Mouse (Mus musculus) forebrain, embryonic 16.5 days (tissue): ENCODE results near the gene Kcnk7. TPM values are rescaled to one million over a fixed set of nuclear protein-coding genes. Genes with fewer than 3 reads are reported as not detected.

ENCODE experiments used
- ATAC-seq: fragments of 200-750 bp; cut with Nextera tagmentation; 2 replicates; pipeline ENCODE4 v1.8.0; 2017; ENCODE audit warnings: mild to moderate bottlenecking, moderate library complexity
- H3K27ac ChIP-seq: fragments of 300-500 bp; sonication (generic); 2 replicates; pipeline ENCODE4 v1.5.1; 2014; ENCODE audit warnings: low read length, control low read depth
- H3K27me3 ChIP-seq: fragments of 300-500 bp; sonication (generic); replicated peaks from 2 replicates; pipeline ENCODE4 v1.6.1; 2014; ENCODE audit warnings: low read length; ENCODE audit not compliant: control insufficient read depth, insufficient read depth
- H3K36me3 ChIP-seq: fragments of 300-500 bp; sonication (generic); 2 replicates; pipeline ENCODE4 v1.6.1; 2014; ENCODE audit not compliant: control insufficient read depth, insufficient read depth
- H3K4me1 ChIP-seq: fragments of 300-500 bp; sonication (generic); replicated peaks from 2 replicates; pipeline ENCODE4 v1.6.1; 2014; ENCODE audit warnings: low read length; ENCODE audit not compliant: control insufficient read depth, insufficient read depth
- H3K4me2 ChIP-seq: fragments of 300-500 bp; sonication (generic); 2 replicates; pipeline ENCODE4 v1.6.1; 2014; ENCODE audit warnings: mild to moderate bottlenecking, low read length, control low read depth
- H3K4me3 ChIP-seq: fragments of 300-500 bp; sonication (generic); replicated peaks from 2 replicates; pipeline ENCODE4 v1.5.1; 2014; ENCODE audit warnings: mild to moderate bottlenecking, low read length, control low read depth
- H3K9ac ChIP-seq: fragments of 300-500 bp; sonication (generic); replicated peaks from 2 replicates; pipeline ENCODE4 v1.6.1; 2014; ENCODE audit warnings: low read depth, low read length, control low read depth
- H3K9me3 ChIP-seq: fragments of 300-500 bp; sonication (generic); 2 replicates; pipeline ENCODE4 v1.6.1; 2016; ENCODE audit warnings: low read length; ENCODE audit not compliant: control insufficient read depth
- WGBS: fragments of 180-500 bp; shearing (Covaris S2); extraction: QIAGEN DNeasy Blood & Tissue Kit; methylation state at CpG from one replicate; pipeline ENCODE4 v1.1.7; 2014; 5-methylcytosine and 5-hydroxymethylcytosine counted together
- polyA plus RNA-seq: library from polyadenylated mRNA; unstranded; fragments of >200 nt; fragmentation: Nextera tagmentation; extraction: Ambion mirVana; gene quantifications from 2 replicates; pipeline ENCODE4 v1.2.1, GENCODE M21; 2015

Gene Kcnk7
- polyA plus RNA-seq, 1 experiment from 2014 or later: 0.48 TPM

DNA sequence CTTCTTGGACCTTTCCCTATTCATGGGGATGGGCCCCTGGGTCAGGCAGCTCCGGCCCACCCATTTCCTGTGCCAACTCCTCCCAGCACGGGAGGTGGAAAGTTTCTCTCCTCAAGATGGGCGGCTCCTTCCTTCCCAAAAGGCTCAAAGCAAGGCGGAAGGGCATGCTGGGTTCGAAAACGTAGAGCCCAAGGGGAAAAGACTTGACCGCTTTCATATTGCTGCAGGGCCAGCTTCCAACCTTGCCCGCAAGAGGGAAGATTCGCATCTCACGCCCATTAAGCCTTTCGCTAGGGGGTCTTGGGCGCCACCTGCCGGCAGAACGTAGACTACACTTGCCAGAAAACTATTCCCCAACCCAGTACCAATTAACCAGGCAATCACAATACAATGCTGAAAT, 23.5 kb downstream of the Kcnk7 start:
- Histone ChIP-seq H3K4me3 (peak overlapping the region; percentile 86), H3K4me2 (peak overlapping the region; percentile 100), H3K9me3 (no peaks in the 10 kb centered on the region), H3K4me1 (peaks cover 60% of the 10 kb centered on the region), H3K36me3 (no peaks in the 10 kb centered on the region; the same call in none of the 2 replicates), H3K27me3 (no peaks in the 10 kb centered on the region), H3K9ac (peak overlapping the region; percentile 99), H3K27ac (peak overlapping the region; percentile 91; the same call in 1 of the 2 replicates)
- WGBS: 4% methylated on average over 14 of the region's 14 CpGs
- ATAC-seq: no peak

DNA sequence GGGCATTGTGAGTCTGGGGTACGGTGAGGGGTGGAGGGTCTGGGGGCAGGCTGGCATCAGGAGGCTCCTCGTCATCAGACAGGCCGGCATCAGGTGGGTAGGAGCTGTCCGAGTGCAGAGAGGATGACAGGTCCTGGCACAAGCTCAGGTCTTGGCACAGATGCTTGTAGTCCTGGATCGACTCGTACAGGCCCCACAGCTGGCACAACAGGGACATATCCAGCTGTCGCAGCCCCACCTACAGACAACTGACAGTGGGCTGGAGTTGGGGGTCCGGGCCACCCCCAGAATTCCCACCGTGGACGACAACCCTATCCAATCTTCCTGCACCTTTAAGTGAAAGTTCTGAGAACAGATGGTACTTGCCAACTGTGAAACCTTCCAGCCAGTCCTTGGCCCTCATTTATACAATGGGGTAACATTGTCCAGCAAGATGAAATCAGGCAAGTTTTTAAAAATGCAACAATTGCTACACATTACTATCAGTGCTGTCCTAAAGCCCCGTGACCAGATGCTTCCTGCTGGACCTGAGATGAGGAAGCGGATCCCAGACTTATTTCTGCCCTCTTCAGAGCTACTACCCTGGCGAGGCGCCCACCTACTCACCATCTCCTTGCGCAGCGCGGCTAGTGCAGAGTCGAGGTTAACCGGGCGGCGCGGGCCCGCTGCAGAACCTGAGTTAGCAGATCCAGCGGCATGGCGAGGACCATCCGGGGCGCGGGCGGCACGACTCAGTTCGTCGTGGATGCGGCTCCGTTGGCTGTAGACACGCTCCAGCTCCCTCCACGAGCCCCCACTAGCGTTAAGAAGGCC, 24.7 kb downstream of the Kcnk7 start:
- H3K36me3 ChIP-seq: no peaks in the 10 kb centered on the region; the same call in 1 of the 2 replicates
- H3K27ac ChIP-seq: peak overlapping the region; percentile 91
- peak overlapping the region; percentile 86 for H3K4me3 ChIP-seq
- H3K27me3 ChIP-seq: no peaks in the 10 kb centered on the region
- ATAC-seq: peak; percentile 34
- H3K4me2 ChIP-seq: peak overlapping the region; percentile 100
- peaks cover 60% of the 10 kb centered on the region for H3K4me1 ChIP-seq
- 5% methylated on average over 37 of the region's 37 CpGs for WGBS
- no peaks in the 10 kb centered on the region for H3K9me3 ChIP-seq
- H3K9ac ChIP-seq: peak overlapping the region; percentile 99

DNA sequence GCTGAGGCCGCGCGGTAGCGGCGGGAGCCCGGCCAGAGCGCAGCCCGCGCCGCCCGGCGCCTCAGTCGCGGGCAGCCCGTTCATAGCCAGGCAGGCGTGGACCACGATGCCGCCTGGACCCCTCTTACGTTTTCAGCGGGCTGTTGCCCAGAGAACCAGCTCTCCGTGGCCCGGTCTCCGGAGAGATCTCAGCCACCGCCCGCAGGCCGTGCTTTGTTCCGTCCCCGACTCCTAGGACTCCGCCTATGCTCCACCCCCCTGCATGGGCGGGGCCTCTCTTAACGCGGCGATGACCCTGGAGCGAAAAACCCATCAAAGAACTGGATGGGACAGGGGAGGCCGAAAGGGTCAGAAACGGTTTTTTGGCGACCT, 25.3 kb downstream of the Kcnk7 start, which contains the start of gene Fam89b:
Gene Fam89b (minus strand): TSS at position 210 of the 372 bp plus-strand sequence.
- no peaks in the 10 kb centered on the region; the same call in 1 of the 2 replicates for H3K36me3 ChIP-seq
- 0% methylated on average over 37 of the region's 37 CpGs for WGBS
- no peaks in the 10 kb centered on the region for H3K9me3 ChIP-seq
- no peaks in the 10 kb centered on the region for H3K27me3 ChIP-seq
- H3K9ac ChIP-seq: peak within 1 kb of the TSS; percentile 99
- H3K4me1 ChIP-seq: peaks cover 60% of the 10 kb centered on the region
- H3K27ac ChIP-seq: peak within 1 kb of the TSS; percentile 91
- H3K4me3 ChIP-seq: peak within 1 kb of the TSS; percentile 86
- H3K4me2 ChIP-seq: peak within 1 kb of the TSS; percentile 100
- ATAC-seq: peak; percentile 88

DNA sequence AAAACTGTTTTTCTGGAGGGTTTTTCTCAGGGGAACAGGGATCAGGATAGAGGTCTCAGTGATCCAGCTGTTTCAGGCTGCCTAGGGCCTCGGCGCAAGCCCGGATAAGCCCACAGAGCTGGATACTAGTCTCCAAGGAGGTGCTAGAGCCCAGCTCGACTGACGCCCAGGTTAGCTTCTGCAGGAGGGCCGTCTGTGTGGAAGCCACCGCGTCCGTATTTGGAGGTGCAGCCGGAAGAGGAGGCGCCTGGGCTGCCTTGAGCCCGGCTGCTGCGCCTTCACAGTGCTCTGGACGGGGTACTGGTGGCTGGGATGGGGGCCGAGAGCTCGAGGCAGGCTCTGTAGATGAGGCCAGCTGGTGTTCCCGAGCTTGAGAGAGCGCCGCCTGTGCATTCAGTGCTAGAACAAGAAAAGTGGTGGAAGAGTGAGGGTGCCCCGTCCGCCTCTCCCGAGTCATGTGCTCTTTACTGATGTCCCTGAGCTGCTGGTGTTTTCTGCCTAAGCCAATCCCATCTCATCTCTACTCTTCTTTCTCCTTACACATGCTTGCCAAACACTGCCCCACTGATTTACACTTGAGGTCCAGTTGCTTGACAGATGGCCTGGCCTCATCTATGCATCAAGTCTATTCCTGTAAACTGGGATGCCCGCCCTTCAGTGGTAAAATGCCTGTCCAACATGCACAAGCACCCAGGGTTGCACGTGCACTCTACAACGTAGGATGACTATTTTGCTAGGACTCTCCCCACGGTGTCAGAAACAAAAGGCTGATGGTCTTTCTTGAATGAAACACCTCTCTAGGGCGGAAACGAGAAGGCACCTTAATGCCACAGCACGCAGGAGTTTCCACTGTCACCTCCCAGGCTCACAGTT, 26.4 kb downstream of the Kcnk7 start:
- Histone ChIP-seq H3K4me1 (peaks cover 51% of the 10 kb centered on the region), H3K9me3 (no peaks in the 10 kb centered on the region), H3K9ac (peak overlapping the region; percentile 52), H3K4me3 (peak overlapping the region; percentile 78), H3K4me2 (peak overlapping the region; percentile 97), H3K27me3 (no peaks in the 10 kb centered on the region), H3K36me3 (no peaks in the 10 kb centered on the region), H3K27ac (no peak overlapping the region)
- ATAC-seq: no peak
- 76% methylated on average over 29 of the region's 29 CpGs for WGBS

DNA sequence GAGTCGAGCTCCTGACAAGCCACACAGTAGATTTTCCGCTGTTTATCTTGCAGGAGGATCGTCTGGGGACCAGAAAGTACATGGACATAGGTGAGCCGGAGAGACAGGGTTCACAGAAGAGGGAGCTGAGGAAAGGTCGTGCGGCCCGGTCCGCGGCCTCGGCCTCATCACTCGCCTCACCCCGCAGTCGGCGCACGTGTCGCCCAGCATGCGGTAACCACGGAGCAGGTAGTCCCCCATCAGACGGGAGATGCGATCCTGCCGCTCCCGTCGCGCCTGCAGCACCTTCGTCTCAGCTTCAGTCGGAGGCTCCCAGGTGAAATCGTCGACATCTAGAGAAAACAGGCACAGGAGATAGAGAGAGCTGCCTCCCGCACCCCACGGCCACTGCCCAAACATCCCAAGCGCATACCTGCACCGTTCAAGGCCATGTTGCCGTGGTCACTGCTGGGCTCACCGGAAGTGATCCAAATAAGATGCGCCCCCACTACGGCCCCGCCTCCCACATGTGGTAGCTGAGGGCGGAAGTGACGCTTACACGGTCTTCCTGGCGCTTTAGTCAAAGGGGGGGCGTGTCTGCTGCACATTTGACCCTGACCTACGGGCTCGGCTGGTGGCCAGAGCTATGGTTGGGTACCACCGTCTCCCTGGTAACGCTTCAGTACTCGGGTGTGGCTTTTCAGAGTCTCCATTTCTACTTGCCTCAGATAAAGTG, 27.3 kb downstream of the Kcnk7 start:
- Histone ChIP-seq H3K27ac (no peak overlapping the region), H3K4me2 (peak overlapping the region; percentile 97), H3K36me3 (no peaks in the 10 kb centered on the region), H3K9me3 (no peaks in the 10 kb centered on the region), H3K9ac (peak overlapping the region; percentile 52), H3K4me1 (peaks cover 42% of the 10 kb centered on the region), H3K27me3 (no peaks in the 10 kb centered on the region), H3K4me3 (peak overlapping the region; percentile 78)
- WGBS: 1% methylated on average over 47 of the region's 47 CpGs
- peak; percentile 73 for ATAC-seq

DNA sequence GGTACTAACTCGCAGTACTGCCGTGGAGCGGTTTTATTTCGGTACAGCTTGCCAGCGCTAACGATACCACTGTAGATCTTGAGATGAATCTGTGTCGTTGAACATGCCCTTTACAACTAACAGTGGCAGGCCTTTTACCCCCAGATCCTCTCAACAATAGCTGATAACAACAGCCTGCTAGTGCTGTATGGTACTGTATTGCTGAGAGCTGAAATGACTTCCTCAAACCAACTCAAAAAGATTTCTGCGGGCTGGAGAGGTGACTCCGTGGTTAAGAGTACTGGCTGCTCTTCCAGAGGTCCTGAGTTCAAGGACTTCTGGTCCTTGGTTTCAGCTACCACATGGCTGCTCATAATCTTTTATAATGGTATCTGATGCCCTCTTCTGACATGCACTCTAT, 30.2 kb downstream of the Kcnk7 start:
- no peak overlapping the region for H3K27ac ChIP-seq
- peaks cover 21% of the 10 kb centered on the region for H3K4me1 ChIP-seq
- H3K9ac ChIP-seq: no peak overlapping the region
- WGBS: 76% methylated on average over 9 of the region's 9 CpGs
- no peaks in the 10 kb centered on the region for H3K36me3 ChIP-seq
- no peaks in the 10 kb centered on the region for H3K27me3 ChIP-seq
- no peak for ATAC-seq
- H3K9me3 ChIP-seq: no peaks in the 10 kb centered on the region
- no peak overlapping the region for H3K4me3 ChIP-seq
- no peak overlapping the region for H3K4me2 ChIP-seq

DNA sequence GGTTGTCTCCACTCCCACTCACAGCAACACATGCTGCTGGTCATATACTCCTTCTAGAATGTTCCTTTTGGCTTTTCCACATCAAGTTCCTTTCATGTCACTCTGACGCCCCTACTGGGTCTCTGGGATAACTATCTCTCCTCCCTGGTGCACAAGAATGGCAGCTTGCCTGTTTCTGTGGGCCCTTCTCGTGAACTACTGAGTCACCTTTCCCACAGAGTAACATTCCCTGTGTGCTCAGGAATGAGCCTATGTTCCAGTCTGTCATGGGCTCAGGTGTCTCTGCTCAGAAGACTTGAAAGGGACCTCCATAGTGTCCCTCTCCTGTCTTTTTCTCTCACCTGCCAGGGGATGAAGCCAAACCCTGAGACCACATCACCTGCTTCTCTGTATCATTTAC, 35.3 kb downstream of the Kcnk7 start:
- no peak overlapping the region for H3K4me2 ChIP-seq
- H3K36me3 ChIP-seq: no peaks in the 10 kb centered on the region
- no peaks in the 10 kb centered on the region for H3K9me3 ChIP-seq
- H3K9ac ChIP-seq: no peak overlapping the region
- H3K4me1 ChIP-seq: peaks cover 31% of the 10 kb centered on the region
- H3K27me3 ChIP-seq: 0 out of 2 replicates have a peak, but pooled peaks cover 2% of the 10 kb centered on the region
- no peak overlapping the region for H3K4me3 ChIP-seq
- WGBS: 59% methylated on average over 2 of the region's 2 CpGs
- no peak for ATAC-seq
- H3K27ac ChIP-seq: no peak overlapping the region

DNA sequence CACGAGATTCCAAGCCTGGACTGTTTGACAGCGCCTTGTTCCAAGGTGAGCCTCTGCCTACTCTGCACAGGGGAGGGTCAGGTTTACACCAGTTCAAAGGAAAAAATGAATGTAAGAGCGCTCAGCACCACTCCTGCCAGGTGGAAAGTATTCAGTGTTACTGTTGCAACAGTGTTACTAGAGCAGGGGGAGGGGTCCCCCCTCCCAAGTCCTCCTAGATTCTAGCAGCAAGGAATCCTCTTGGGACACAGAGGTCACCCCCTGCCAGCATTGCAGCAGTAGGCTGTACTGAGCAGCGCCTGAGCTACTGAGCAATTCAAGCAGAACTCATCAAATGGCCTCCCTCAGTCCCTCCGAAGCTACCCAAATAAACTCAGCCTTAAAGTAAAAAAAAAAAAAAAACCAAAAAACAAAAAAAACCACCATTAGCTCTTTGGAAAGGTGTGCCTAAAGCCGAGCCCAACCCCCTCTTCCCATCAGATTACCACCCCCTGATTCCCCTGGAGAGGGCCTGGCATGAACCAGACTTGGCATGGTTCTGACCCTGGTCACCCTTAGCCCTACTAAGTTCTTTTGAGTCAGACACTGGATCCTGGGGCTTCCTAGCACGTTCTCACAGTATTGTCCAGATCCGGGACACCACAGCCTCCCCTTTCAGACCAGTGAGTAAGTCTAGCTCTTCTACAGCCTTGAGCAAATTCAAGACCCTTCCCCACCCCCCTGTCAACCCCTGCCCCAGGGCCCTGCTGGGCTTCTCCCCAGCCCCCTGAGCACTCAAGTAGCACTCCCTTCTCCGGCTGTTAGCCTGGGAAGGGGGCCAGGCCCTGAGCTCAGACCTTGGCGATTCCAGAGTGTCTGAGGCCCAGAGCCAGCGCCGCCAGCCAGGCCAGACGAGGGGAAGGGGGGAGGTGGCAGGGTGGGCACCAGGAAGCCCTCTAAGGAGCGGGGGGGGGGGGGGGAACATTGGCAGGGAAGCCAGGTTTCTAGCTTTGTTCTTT, 36.5 kb downstream of the Kcnk7 start, which contains the start of gene Ltbp3:
Gene Ltbp3 (plus strand): TSS at position 585 of the 998 bp plus-strand sequence.
- 0 out of 2 replicates have a peak, but pooled peaks cover 4% of the 10 kb centered on the region for H3K27me3 ChIP-seq
- H3K27ac ChIP-seq: peak within 1 kb of the TSS; percentile 89
- no peaks in the 10 kb centered on the region for H3K9me3 ChIP-seq
- peak within 1 kb of the TSS; percentile 64 for H3K4me3 ChIP-seq
- peak within 1 kb of the TSS; percentile 82 for H3K9ac ChIP-seq
- peak; percentile 80 for ATAC-seq
- WGBS: 12% methylated on average over 13 of the region's 14 CpGs
- peak within 1 kb of the TSS; percentile 99 for H3K4me2 ChIP-seq
- H3K36me3 ChIP-seq: no peaks in the 10 kb centered on the region
- H3K4me1 ChIP-seq: peaks cover 35% of the 10 kb centered on the region
